Mouse (Mus musculus): ENCODE measurements around the gene Smok3a. TPM values are rescaled to one million over a fixed set of nuclear protein-coding genes. Genes with fewer than 3 reads are reported as not detected.

The Smok3a gene
- total RNA-seq, 2 experiments from 2014 or later = not detected

Other genes with a start within 250 kb of the Smok3a start
- 10 to 100 TPM; 13.9 to 14.0 TPM for gene Ppp1r35, start 242.4 kb upstream of the Smok3a start, total RNA-seq (2021)
- gene Mepce, start 233.6 kb upstream of the Smok3a start, total RNA-seq (2021) = 10 to 100 TPM; 32.7 to 33.0 TPM
- gene Zcwpw1, start 233.5 kb upstream of the Smok3a start, total RNA-seq (2021) = 1 to 10 TPM; 1.1 to 1.3 TPM
- gene Pilra, start 185.0 kb upstream of the Smok3a start, total RNA-seq (2021) = 1 to 10 TPM; 1.3 to 2.4 TPM
- gene Pilrb1, start 163.2 kb upstream of the Smok3a start, total RNA-seq (2021) = 1 to 10 TPM in 1 of 2 experiments, under 1 TPM in 1; 0.44 to 1.5 TPM
- under 1 TPM; 0.45 to 1.00 TPM for gene Pilrb2, start 149.4 kb upstream of the Smok3a start, total RNA-seq (2021)
- gene Cyp3a13, start 99.6 kb upstream of the Smok3a start, total RNA-seq (2021) = under 1 TPM; 0.22 to 0.27 TPM
- gene Gjc3, start 58.2 kb upstream of the Smok3a start, total RNA-seq (2021) = under 1 TPM; 0.26 to 0.27 TPM
- not detected for gene Azgp1, start 39.7 kb upstream of the Smok3a start, total RNA-seq (2021)
- not detected for gene Smok3b, start 168 bp downstream of the Smok3a start, total RNA-seq (2021)
- not detected for gene Smok3c, start 31.9 kb downstream of the Smok3a start, total RNA-seq (2021)
- 10 to 100 TPM; 17.8 to 18.0 TPM for gene Zkscan1, start 63.8 kb downstream of the Smok3a start, total RNA-seq (2021)
- 10 to 100 TPM; 13.7 to 14.2 TPM for gene Zscan21, start 95.6 kb downstream of the Smok3a start, total RNA-seq (2021)
- gene Zfp113, start 134.5 kb downstream of the Smok3a start, total RNA-seq (2021) = 10 to 100 TPM in 1 of 2 experiments, 1 to 10 TPM in 1; 8.0 to 10.9 TPM
- 100 to 1,000 TPM; 124 TPM for gene Cops6, start 139.8 kb downstream of the Smok3a start, total RNA-seq (2021)
- gene Ap4m1, start 150.7 kb downstream of the Smok3a start, total RNA-seq (2021) = 10 to 100 TPM in 1 of 2 experiments, 1 to 10 TPM in 1; 9.2 to 10.9 TPM
- 10 to 100 TPM; 13.0 to 19.2 TPM for gene Mcm7, start 151.2 kb downstream of the Smok3a start, total RNA-seq (2021)
- 10 to 100 TPM; 25.3 to 28.4 TPM for gene Taf6, start 166.2 kb downstream of the Smok3a start, total RNA-seq (2021)
- 1 to 10 TPM; 6.8 to 7.1 TPM for gene Cnpy4, start 166.2 kb downstream of the Smok3a start, total RNA-seq (2021)
- gene Mblac1, start 173.1 kb downstream of the Smok3a start, total RNA-seq (2021) = 1 to 10 TPM; 2.7 to 3.2 TPM
- gene Nxpe5, start 204.6 kb downstream of the Smok3a start, total RNA-seq (2021) = under 1 TPM; 0.71 to 0.98 TPM
- gene Lamtor4, start 234.2 kb downstream of the Smok3a start, total RNA-seq (2021) = 10 to 100 TPM; 59.2 to 63.4 TPM
- 1 to 10 TPM; 4.1 to 5.2 TPM for gene BC037034, start 242.8 kb downstream of the Smok3a start, total RNA-seq (2021)